Comparison of ENCODE assay signal across 26 mouse cellular contexts in the genomic region with DNA sequence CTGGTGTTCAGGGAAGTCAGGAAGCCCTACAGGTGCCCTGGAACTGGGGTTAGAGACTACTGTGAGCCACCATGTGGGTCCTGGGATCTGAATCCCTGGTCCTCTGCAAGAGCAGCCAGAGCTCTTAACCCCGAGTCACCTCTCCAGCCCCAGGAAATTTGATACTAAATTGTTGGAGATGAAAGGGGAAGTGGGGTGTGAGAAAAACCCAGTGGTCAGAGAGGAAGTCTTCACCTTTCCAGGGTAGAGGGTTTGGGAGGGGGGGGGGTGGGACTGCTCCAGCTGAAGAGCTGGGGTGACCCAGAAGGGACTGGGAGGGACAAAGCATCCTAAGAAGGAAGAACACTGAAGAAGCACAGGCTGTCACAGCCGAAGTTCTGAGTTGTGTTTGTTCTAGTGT. TPM values are rescaled to one million over a fixed set of nuclear protein-coding genes. Genes with fewer than 3 reads are reported as not detected.
"Had no signal": no experiment of that assay in that cellular context is flagged by ENCODE, and none has a peak within 500 bp of the region (broad histone marks: within the 10 kb centered on the region; RNA-seq: fewer than 3 reads in every experiment).

No protein-coding gene starts in this region.

- H3K27ac ChIP-seq: gastrocnemius, adult 2 months; heart, embryonic 10.5 days; hindbrain, embryonic 10.5 days; hindbrain, embryonic 12.5 days; hindbrain, embryonic 15.5 days; hindbrain, postnatal 0 days; kidney, embryonic 15.5 days; kidney, postnatal 0 days; layer of hippocampus, adult 2 months; left cerebral cortex, adult 2 months; limb, embryonic 10.5 days; limb, embryonic 12.5 days; liver, embryonic 15.5 days had no signal

- H3K9me3 ChIP-seq: heart, embryonic 10.5 days; heart, embryonic 12.5 days; hindbrain, embryonic 10.5 days; hindbrain, embryonic 12.5 days; hindbrain, embryonic 15.5 days; kidney, embryonic 15.5 days; limb, embryonic 10.5 days; limb, embryonic 12.5 days; liver, embryonic 12.5 days; liver, embryonic 15.5 days had no signal

- H3K36me3 ChIP-seq: limb, embryonic 10.5 days had no signal

- H3K4me2 ChIP-seq: heart, embryonic 12.5 days; hindbrain, embryonic 12.5 days; hindbrain, embryonic 15.5 days; kidney, embryonic 15.5 days; limb, embryonic 12.5 days; liver, embryonic 12.5 days; liver, embryonic 15.5 days had no signal

- H3K4me3 ChIP-seq: gastrocnemius, adult 2 months; heart, embryonic 10.5 days; heart, embryonic 12.5 days; hindbrain, embryonic 10.5 days; hindbrain, embryonic 12.5 days; hindbrain, embryonic 15.5 days; kidney, embryonic 15.5 days; layer of hippocampus, adult 2 months; left cerebral cortex, adult 2 months; limb, embryonic 10.5 days; limb, embryonic 12.5 days; liver, embryonic 12.5 days; liver, embryonic 15.5 days had no signal

- DNase-seq: gastrocnemius, adult 2 months; gastrocnemius, postnatal 14 days; gastrocnemius, postnatal 36 days; heart, adult 18-20 months; heart, postnatal 10 days; heart, postnatal 4 days; kidney, adult 11 months; kidney, adult 2 months; kidney, adult 9 months; kidney, postnatal 14 days; kidney, postnatal 36 days had no signal

- H3K9ac ChIP-seq: heart, embryonic 12.5 days; hindbrain, embryonic 12.5 days; hindbrain, embryonic 15.5 days; kidney, embryonic 15.5 days; limb, embryonic 12.5 days; liver, embryonic 12.5 days; liver, embryonic 15.5 days had no signal

- H3K4me1 ChIP-seq: heart, embryonic 10.5 days; heart, embryonic 12.5 days; hindbrain, embryonic 12.5 days; hindbrain, embryonic 15.5 days; kidney, embryonic 15.5 days; limb, embryonic 12.5 days had no signal

- ATAC-seq: hindbrain, postnatal 0 days; intestine, embryonic 16.5 days; liver, embryonic 12.5 days had no signal

- H3K27me3 ChIP-seq: heart, embryonic 12.5 days; hindbrain, embryonic 12.5 days; hindbrain, embryonic 15.5 days; kidney, embryonic 15.5 days; limb, embryonic 12.5 days; liver, embryonic 12.5 days; liver, embryonic 15.5 days had no signal

RNA-seq across cellular contexts. Expression of gene Tpbgl, which starts 19.3 kb away (rescaled TPM):
- polyA plus RNA-seq: limb, embryonic 10.5 days had no signal
